Mouse (Mus musculus) megakaryocyte progenitor cell, adult 5-6 weeks (primary cell): ENCODE results near the gene Ap3b1. TPM values are rescaled to one million over a fixed set of nuclear protein-coding genes. Genes with fewer than 3 reads are reported as not detected.

Experiments
- ATAC-seq: replicated peaks from 2 replicates; pipeline ENCODE4 v1.8.0; 2016; ENCODE audit warnings: mild to moderate bottlenecking, moderate TSS enrichment, inconsistent platforms; ENCODE audit not compliant: poor library complexity
- total RNA-seq, 2 experiments: library from RNA; stranded (forward) in 1 of 2; stranded (reverse) in 1 of 2; fragments of 157-497, 149-512 nt in 1 of 2; fragments of 200-1000 nt in 1 of 2; gene quantifications; 2 replicates each; pipeline versions ENCODE4 v1.2.3 to v1.2.4; 2015 to 2017

The Ap3b1 gene
- total RNA-seq, 2 experiments from 2014 or later = 53.4 to 81.8 TPM

- no peak for ATAC-seq
Measured at GRCm38 (mm10) chr13:94529138-94529537, 170.4 kb downstream of the Ap3b1 start.

DNA sequence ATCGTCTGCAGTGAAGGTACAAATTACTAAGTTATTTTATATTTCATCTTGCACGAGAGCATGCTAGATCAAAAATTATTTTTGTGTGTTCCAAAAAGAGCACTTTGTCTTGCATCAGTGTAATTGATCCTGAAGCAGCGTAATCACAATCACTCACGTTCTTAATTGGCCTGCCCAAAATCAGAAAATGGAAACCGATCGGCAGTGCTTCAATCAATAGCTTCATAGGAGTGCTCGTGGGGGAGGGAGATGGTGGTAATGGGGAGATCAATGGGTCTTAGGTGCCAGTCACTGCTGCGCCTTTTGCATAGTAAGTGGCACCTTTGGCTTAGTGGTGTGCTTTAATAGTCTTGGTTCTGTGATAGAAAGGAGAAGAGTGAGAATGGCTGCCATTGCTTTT is 174.8 kb downstream of the Ap3b1 start:
- no peak for ATAC-seq

GRCm38 (mm10) chr13:94537336-94537735 is 178.6 kb downstream of the Ap3b1 start:
- ATAC-seq = no peak

- ATAC-seq = no peak
Measured at GRCm38 (mm10) chr13:94539851-94540646, 181.3 kb downstream of the Ap3b1 start.

DNA sequence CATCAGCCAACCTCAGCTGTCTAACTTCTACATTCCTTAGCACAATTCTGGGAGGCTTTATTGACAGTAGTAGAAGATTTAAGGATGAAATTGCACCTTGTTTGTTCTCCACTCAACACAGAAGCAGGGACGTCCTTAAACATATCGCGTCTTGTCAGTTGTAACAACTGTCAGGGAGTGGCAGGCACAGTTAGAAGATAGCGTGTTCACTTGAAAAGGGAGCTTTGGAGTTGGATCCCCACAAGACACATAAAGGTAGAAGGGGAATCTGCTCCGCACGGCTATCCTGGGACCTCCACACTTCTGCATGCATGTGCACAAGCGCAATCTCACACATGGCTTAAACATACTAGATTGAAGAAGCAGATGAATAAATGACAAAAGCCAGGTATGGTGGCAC is 183.3 kb downstream of the Ap3b1 start:
- ATAC-seq = peak; percentile 34; the same call in 1 of the 2 replicates

DNA sequence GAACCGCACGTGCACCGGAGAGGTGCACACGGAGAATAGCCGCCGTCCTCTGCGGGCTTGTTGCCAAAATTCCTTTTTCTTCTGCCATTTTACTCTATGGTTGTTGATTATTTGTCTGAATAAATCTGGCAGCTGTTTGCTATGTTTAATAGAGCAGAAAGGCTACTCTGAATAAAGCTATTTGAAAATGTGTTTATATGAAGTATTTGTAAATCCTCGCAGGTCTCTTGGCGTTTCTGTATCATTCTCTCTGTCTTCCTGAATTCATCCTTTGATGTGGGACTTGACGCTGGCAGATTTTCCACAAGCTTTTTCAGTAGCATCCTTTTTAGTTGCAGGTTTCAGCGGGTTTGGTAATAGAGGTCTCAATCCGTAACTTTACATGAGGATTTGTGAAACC is 185.5 kb downstream of the Ap3b1 start:
- ATAC-seq = no peak

GRCm38 (mm10) chr13:94545739-94546138 is 187.0 kb downstream of the Ap3b1 start:
- no peak for ATAC-seq

DNA sequence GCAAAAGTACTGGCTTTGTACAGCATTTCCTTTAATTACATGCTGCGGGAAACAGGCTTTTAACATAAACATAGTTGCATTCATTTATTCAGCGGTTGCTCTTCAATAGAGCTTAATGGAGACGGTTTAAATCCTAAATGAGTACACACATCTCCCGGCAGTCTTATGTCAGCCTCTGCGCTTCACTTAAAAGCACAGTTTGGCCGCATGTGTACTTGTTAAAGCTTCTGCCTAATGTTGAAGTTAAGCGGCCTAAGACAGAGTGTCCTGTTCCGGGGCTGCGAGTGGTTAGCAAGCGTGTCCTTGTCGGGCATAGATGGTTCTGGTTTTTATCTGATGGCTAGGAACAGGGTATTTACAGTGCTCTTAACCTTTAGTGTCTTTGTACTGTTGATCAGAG is 187.5 kb downstream of the Ap3b1 start:
- ATAC-seq = no peak

DNA sequence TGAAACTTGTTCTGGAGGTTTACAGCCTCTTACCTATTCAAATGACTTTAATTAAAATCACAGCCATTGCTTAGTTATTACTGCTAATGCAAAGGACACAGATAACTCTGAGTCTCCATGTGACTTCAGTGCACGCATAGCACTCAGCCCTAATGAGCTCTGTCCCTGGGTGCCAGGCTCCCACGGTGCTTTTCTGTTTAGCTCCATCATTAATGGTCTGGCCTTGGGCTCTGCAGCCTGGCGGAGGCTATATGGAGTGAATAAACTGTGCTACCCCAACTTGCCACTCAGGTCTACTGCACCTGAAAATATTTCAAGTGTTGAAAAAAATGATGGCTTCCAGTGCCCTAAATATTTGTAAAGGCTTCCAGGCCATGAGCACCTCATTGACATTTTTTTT is 190.8 kb downstream of the Ap3b1 start:
- ATAC-seq = no peak

DNA sequence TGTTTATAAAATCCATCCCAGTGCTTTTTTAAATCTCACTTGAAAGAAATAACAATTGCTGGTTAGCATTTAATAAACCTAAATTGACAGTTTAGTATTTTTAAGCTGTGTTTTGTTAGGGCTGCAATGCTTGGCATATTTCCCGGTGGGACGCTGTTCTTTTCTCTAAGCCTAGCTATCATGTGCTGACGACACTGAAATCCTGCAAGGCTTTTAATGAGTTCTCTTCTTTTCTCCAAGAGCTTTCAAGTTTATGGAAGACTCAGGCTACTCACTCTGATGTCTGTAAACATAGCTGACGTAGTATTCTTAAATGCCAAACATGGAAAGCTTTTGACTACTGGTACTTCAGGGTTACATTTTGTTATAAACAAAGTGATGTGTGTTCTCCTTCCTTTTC is 191.3 kb downstream of the Ap3b1 start:
- ATAC-seq = no peak

GRCm38 (mm10) chr13:94560011-94560410 is 201.3 kb downstream of the Ap3b1 start:
- ATAC-seq = peak; percentile 88

- no peak for ATAC-seq
Measured at GRCm38 (mm10) chr13:94560878-94561277, 202.1 kb downstream of the Ap3b1 start.

DNA sequence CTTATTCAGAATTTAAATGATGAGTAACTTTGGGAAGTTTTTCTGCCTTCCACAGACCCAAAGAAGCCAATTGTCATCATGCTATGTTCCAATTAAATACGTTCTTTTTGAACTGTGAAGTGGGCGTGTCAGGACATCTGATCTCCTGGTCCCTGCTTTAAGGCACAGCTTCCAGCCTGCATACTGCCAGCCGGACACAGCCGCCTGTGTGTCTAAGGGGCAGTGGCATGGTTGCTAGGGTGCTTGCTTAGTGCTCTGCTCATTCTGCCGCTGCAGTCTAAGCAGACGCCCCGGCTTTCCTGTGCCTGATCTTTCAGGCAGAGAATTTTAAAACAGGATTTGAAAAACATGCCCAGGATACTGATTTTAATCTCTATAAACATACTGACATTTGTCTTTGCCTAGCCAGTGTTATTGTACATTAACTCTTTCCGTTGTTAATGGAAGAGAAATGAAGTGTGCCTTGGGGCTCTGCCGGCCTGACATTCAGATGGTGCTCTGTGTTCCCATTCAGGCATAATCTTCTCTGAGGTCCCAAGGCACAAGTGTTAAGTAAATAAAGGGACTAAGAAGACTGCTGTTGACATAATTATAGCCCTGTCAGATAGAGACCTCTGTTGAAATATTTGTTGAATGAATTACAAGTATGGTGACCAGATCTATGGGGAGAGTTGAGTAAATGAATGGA is 204.0 kb downstream of the Ap3b1 start:
- no peak for ATAC-seq

- no peak for ATAC-seq
Measured at GRCm38 (mm10) chr13:94563836-94564235, 205.1 kb downstream of the Ap3b1 start.

- no peak for ATAC-seq
Measured at GRCm38 (mm10) chr13:94564351-94564994, 205.7 kb downstream of the Ap3b1 start.

- ATAC-seq = no peak
Measured at GRCm38 (mm10) chr13:94565176-94565575, 206.4 kb downstream of the Ap3b1 start.

DNA sequence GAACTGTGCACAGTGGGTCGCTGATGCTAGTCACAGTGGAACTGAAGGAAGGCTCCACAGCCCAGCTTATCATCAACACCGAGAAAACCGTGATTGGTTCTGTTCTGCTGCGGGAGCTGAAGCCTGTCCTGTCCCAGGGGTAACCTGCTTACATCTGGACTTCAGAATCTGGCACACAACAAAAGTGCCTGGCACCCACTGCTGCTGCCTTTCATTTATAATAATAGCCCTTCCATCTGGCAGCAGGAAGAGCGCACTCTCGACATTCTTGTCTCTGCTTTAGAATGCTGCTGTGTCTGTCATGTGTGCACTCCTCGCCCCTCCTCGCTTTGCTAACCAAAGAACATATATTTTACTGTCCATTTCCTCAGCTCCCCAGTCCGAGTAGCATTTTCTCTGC is 206.9 kb downstream of the Ap3b1 start:
- no peak for ATAC-seq

DNA sequence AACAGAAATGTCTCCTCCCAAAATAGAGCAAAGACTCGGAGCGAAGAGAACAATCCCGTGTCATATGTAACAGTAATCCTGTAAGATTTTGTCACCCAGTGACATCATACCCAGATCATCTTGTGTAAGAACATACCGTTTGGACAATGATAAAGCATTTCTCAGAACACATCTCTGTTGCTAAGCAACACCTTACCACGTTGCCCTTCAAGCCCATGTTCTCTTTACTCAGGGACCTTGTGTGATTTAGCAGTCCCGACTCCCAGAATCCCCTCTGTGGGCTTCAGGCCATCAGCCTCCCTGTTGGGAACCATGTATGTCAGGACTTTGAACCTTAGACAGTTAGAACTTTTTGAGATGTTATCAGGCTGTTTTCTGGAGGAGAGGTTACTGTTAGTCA is 209.0 kb downstream of the Ap3b1 start:
- peak; percentile 42; the same call in 1 of the 2 replicates for ATAC-seq

- ATAC-seq = no peak
Measured at GRCm38 (mm10) chr13:94571001-94571400, 212.2 kb downstream of the Ap3b1 start.

DNA sequence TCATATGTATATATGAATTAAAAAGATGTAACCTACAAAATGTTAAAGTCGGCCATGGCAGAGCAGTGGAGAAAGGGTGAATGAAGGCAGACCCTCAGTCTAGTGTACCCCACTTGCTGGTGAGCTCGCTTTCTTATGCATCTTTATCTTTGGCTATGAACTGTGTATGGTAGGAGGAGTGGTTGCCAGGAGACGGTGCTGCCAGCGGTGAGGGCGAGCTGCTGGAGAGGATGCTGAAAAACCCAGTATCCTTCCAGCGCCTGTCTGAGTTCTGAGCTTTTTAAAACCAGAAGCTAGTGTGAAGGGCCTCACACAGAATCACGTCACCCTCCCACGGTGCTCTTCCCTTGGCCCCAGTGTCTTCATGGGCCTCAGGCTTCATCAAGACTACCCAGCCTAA is 214.6 kb downstream of the Ap3b1 start:
- no peak for ATAC-seq

DNA sequence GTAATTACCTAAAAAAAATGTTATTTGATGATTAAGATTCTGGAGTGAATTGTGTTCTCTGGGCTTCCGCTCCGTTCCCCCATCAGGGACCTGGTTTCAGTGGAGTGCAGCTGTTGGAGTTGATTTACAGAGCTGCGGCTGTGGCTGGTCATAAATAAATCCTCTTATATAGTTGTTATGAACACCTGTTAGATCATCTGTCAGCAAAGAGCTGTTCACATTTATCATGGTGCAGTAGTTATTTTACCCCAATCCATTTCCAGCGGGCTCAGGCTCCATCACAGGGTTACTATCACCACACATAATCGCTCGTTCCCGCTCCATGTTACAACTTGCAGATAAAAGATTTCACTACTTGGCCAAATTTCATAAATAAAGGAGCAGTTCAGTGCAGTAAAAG is 215.1 kb downstream of the Ap3b1 start:
- no peak for ATAC-seq
